Mouse (Mus musculus) midbrain, embryonic 10.5 days (tissue): ENCODE results near the gene Cbarp. TPM values are rescaled to one million over a fixed set of nuclear protein-coding genes. Genes with fewer than 3 reads are reported as not detected.
A peak's percentile ranks its signal among the peaks of the same experiment; 100 is the strongest.
"Not testable (repeated sequence)": the region's sequence is repeated elsewhere in the genome, so short reads cannot be mapped to it uniquely, and the experiment has no call there.

Experiments
- DNase-seq: peaks from one replicate; pipeline ENCODE4 v3.0.0-alpha.2; 2017; ENCODE audit warnings: low spot score
- H3K27ac ChIP-seq: fragments of 300-500 bp; sonication (generic); replicated peaks from 2 replicates; pipeline ENCODE4 v1.5.1; 2016; ENCODE audit warnings: mild to moderate bottlenecking
- H3K27me3 ChIP-seq: fragments of 300-500 bp; sonication (generic); 2 replicates; pipeline ENCODE4 v1.6.1; 2016; ENCODE audit warnings: low read depth, mild to moderate bottlenecking; ENCODE audit not compliant: poor library complexity, severe bottlenecking
- H3K36me3 ChIP-seq: fragments of 300-500 bp; sonication (generic); 2 replicates; pipeline ENCODE4 v1.6.1; 2016; ENCODE audit warnings: mild to moderate bottlenecking, moderate library complexity
- H3K4me1 ChIP-seq: fragments of 300-500 bp; sonication (generic); 2 replicates; pipeline ENCODE4 v1.6.1; 2016
- H3K4me3 ChIP-seq: fragments of 300-500 bp; sonication (generic); 2 replicates; pipeline ENCODE4 v1.5.1; 2016; ENCODE audit warnings: mild to moderate bottlenecking, moderate library complexity
- H3K9me3 ChIP-seq: fragments of 300-500 bp; sonication (generic); replicated peaks from 2 replicates; pipeline ENCODE4 v1.6.1; 2016; ENCODE audit warnings: mild to moderate bottlenecking
- WGBS: fragments of 180-500 bp; shearing (Covaris S2); methylation state at CpG from one replicate; pipeline ENCODE4 v1.1.7; 2016; 5-methylcytosine and 5-hydroxymethylcytosine counted together
- polyA plus RNA-seq: library from polyadenylated mRNA; unstranded; fragments of >200 nt; fragmentation: Nextera tagmentation; extraction: Ambion mirVana; gene quantifications from 2 replicates; pipeline ENCODE4 v1.2.1, GENCODE M21; 2016

Gene Cbarp
- polyA plus RNA-seq, 1 experiment from 2014 or later = 7.8 TPM

GRCm38 (mm10) chr10:80168038-80168661 lies 27.5 kb upstream of the Cbarp start:
- WGBS = under 1% methylated on average over 45 of the region's 48 CpGs
- Histone ChIP-seq H3K4me1 (peaks cover 84% of the 10 kb centered on the region), H3K9me3 (no peaks in the 10 kb centered on the region)

GRCm38 (mm10) chr10:80167460-80168037 lies 26.9 kb upstream of the Cbarp start:
- WGBS = under 1% methylated on average over 55 of the region's 55 CpGs
- peaks cover 37% of the 10 kb centered on the region for H3K36me3 ChIP-seq
- H3K27me3 ChIP-seq = peaks cover 9% of the 10 kb centered on the region
- H3K27ac ChIP-seq = peak overlapping the region; percentile 99
- peak overlapping the region; percentile 77 for H3K4me3 ChIP-seq
- no peaks in the 10 kb centered on the region for H3K9me3 ChIP-seq
- DNase-seq = peak; percentile 99
- H3K4me1 ChIP-seq = peaks cover 86% of the 10 kb centered on the region

More at GRCm38 (mm10) chr10:80168038-80168661, 27.5 kb upstream of the Cbarp start:
- Histone ChIP-seq H3K36me3 (peaks cover 39% of the 10 kb centered on the region), H3K4me3 (peak overlapping the region; percentile 77), H3K27me3 (peaks cover 9% of the 10 kb centered on the region), H3K27ac (peak overlapping the region; percentile 99)
- DNase-seq = peak; percentile 94

- not testable (repeated sequence) for H3K9me3 ChIP-seq, DNase-seq, H3K27me3 ChIP-seq
- H3K36me3 ChIP-seq = peaks cover 23% of the 10 kb centered on the region
- 92% methylated on average over 4 of the region's 4 CpGs for WGBS
- peak overlapping the region; percentile 99 for H3K27ac ChIP-seq
- H3K4me3 ChIP-seq = peak overlapping the region; percentile 53
- peaks cover 86% of the 10 kb centered on the region for H3K4me1 ChIP-seq
Observed at GRCm38 (mm10) chr10:80166136-80166535, 25.5 kb upstream of the Cbarp start.

- Histone ChIP-seq H3K9me3 (no peaks in the 10 kb centered on the region), H3K27me3 (peaks cover 9% of the 10 kb centered on the region), H3K4me3 (peak within 1 kb of the TSS; percentile 77), H3K36me3 (peaks cover 17% of the 10 kb centered on the region), H3K4me1 (peaks cover 89% of the 10 kb centered on the region), H3K27ac (peak within 1 kb of the TSS; percentile 99)
- 19% methylated on average over 20 of the region's 20 CpGs for WGBS
- DNase-seq = peak; percentile 48
Observed at GRCm38 (mm10) chr10:80165392-80166128, 24.9 kb upstream of the Cbarp start, which contains the start of gene Cirbp. Cirbp (plus strand) TSS chr10:80165985.

GRCm38 (mm10) chr10:80164998-80165344 lies 24.3 kb upstream of the Cbarp start:
- peaks cover 89% of the 10 kb centered on the region for H3K4me1 ChIP-seq
- peaks cover 11% of the 10 kb centered on the region for H3K36me3 ChIP-seq
- under 1% methylated on average over 17 of the region's 17 CpGs for WGBS
- peak overlapping the region; percentile 78 for H3K27ac ChIP-seq
- H3K9me3 ChIP-seq = no peaks in the 10 kb centered on the region
- H3K4me3 ChIP-seq = peak overlapping the region; percentile 53
- H3K27me3 ChIP-seq = peaks cover 9% of the 10 kb centered on the region
- DNase-seq = peak; percentile 95

- peaks cover 89% of the 10 kb centered on the region for H3K4me1 ChIP-seq
- H3K9me3 ChIP-seq = no peaks in the 10 kb centered on the region
- no peak for DNase-seq
- peaks cover 9% of the 10 kb centered on the region for H3K27me3 ChIP-seq
- peak overlapping the region; percentile 78 for H3K27ac ChIP-seq
- H3K36me3 ChIP-seq = peaks cover 6% of the 10 kb centered on the region; the same call in 1 of the 2 replicates
- H3K4me3 ChIP-seq = peak overlapping the region; percentile 53
- WGBS = 11% methylated on average over 44 of the region's 44 CpGs
Observed at GRCm38 (mm10) chr10:80164161-80164997, 23.7 kb upstream of the Cbarp start.

GRCm38 (mm10) chr10:80163721-80164120 lies 23.1 kb upstream of the Cbarp start:
- Histone ChIP-seq H3K4me3 (peak overlapping the region; percentile 53), H3K9me3 (no peaks in the 10 kb centered on the region), H3K27ac (peak overlapping the region; percentile 78; the same call in 1 of the 2 replicates), H3K27me3 (peaks cover 9% of the 10 kb centered on the region), H3K4me1 (peaks cover 89% of the 10 kb centered on the region), H3K36me3 (no peaks in the 10 kb centered on the region)
- WGBS = 75% methylated on average over 8 of the region's 8 CpGs
- DNase-seq = no peak

- Histone ChIP-seq H3K27ac (peak overlapping the region; percentile 88), H3K9me3 (no peaks in the 10 kb centered on the region), H3K27me3 (peaks cover 9% of the 10 kb centered on the region), H3K4me1 (peaks cover 94% of the 10 kb centered on the region), H3K36me3 (no peaks in the 10 kb centered on the region), H3K4me3 (0 out of 2 replicates have a peak overlapping the region, but pooled peaks have one; percentile 5)
- DNase-seq = no peak
- WGBS = 82% methylated on average over 6 of the region's 6 CpGs
Observed at GRCm38 (mm10) chr10:80162716-80163299, 22.2 kb upstream of the Cbarp start.

GRCm38 (mm10) chr10:80162243-80162608 lies 21.6 kb upstream of the Cbarp start:
- 83% methylated on average over 3 of the region's 3 CpGs for WGBS
- Histone ChIP-seq H3K9me3 (no peaks in the 10 kb centered on the region), H3K36me3 (peaks cover 5% of the 10 kb centered on the region), H3K27me3 (peaks cover 9% of the 10 kb centered on the region), H3K4me3 (0 out of 2 replicates have a peak overlapping the region, but pooled peaks have one; percentile 5), H3K27ac (peak overlapping the region; percentile 88), H3K4me1 (peaks cover 96% of the 10 kb centered on the region)
- no peak for DNase-seq

GRCm38 (mm10) chr10:80161522-80162242 lies 21.0 kb upstream of the Cbarp start:
- Histone ChIP-seq H3K9me3 (no peaks in the 10 kb centered on the region), H3K36me3 (peaks cover 11% of the 10 kb centered on the region), H3K27ac (peak overlapping the region; percentile 88), H3K27me3 (peaks cover 9% of the 10 kb centered on the region), H3K4me3 (peak overlapping the region; percentile 51), H3K4me1 (peaks cover 96% of the 10 kb centered on the region)
- WGBS = 8% methylated on average over 6 of the region's 7 CpGs
- DNase-seq = peak; percentile 70

GRCm38 (mm10) chr10:80160455-80161371 lies 20.1 kb upstream of the Cbarp start:
- H3K36me3 ChIP-seq = peaks cover 20% of the 10 kb centered on the region
- peak overlapping the region; percentile 51 for H3K4me3 ChIP-seq
- H3K27ac ChIP-seq = peak overlapping the region; percentile 88
- peak; percentile 77 for DNase-seq
- under 1% methylated on average over 33 of the region's 33 CpGs for WGBS
- no peaks in the 10 kb centered on the region for H3K9me3 ChIP-seq
- peaks cover 98% of the 10 kb centered on the region for H3K4me1 ChIP-seq
- H3K27me3 ChIP-seq = peaks cover 9% of the 10 kb centered on the region
